Mouse (Mus musculus): ENCODE results near the gene Tspyl1. TPM values are rescaled to one million over a fixed set of nuclear protein-coding genes. Genes with fewer than 3 reads are reported as not detected.
A peak's percentile ranks its signal among the peaks of the same experiment; 100 is the strongest.

Tspyl1 gene
- total RNA-seq, 1 experiment from 2014 or later, result 54.2 TPM

DNA sequence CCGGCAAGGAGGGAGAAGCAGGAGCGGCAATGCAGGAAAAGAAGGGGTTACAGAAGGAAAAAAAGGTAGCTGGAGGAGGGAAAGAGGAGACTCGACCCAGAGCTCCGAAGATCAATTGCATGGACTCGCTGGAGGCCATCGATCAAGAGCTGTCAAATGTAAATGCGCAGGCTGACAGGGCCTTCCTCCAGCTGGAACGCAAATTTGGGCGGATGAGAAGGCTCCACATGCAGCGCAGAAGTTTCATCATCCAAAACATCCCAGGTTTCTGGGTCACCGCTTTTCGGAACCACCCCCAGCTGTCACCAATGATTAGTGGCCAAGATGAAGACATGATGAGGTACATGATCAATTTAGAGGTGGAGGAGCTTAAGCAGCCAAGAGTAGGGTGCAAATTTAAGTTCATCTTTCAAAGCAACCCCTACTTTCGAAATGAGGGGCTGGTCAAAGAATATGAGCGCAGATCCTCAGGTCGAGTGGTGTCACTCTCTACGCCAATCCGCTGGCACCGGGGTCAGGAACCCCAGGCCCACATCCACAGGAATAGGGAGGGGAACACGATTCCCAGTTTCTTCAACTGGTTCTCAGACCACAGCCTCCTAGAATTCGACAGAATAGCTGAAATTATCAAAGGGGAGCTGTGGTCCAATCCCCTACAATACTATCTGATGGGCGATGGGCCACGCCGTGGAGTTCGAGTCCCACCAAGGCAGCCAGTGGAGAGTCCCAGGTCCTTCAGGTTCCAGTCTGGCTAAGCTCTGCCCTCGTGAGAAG is 16.2 kb downstream of the Tspyl1 start:
- no peak for DNase-seq

DNA sequence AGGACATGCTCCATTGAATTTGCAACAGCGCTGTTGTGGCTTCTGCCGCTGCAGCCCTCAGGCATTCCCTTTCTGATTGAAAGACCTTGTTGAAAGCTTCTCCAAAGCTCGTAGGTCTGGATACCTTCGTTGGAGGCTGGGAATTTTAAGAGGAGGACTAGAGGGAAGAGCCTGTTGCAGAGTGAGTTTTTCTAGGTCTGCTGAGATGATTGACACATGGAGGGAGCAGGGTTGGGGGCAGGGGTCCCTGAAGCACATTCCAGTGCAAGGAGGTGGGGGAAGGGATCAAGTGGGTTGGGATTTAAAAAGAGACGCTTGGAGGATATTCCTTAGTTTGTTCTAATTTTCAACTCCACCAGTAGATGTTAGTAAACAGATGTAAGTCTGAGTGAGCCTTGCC is 18.4 kb downstream of the Tspyl1 start:
- DNase-seq, result no peak

DNA sequence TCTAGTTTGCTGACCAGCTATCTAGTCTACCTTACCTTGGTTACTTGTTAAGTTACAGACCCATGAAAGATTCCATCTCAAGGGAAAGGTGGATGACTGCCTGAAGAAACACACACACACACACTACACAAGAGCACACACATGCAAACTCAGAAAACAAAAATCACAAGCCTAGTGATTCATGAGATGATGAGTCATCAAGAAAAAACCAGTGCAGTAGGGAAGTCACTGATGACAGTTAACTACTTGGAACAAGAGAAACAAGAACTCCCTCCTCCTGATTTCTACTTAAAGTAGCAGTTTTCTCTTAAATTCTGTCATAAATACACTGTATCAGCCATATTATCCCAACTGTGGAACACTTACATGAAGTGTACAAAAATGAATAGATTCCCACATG is 25.1 kb downstream of the Tspyl1 start:
- no peak for DNase-seq

DNA sequence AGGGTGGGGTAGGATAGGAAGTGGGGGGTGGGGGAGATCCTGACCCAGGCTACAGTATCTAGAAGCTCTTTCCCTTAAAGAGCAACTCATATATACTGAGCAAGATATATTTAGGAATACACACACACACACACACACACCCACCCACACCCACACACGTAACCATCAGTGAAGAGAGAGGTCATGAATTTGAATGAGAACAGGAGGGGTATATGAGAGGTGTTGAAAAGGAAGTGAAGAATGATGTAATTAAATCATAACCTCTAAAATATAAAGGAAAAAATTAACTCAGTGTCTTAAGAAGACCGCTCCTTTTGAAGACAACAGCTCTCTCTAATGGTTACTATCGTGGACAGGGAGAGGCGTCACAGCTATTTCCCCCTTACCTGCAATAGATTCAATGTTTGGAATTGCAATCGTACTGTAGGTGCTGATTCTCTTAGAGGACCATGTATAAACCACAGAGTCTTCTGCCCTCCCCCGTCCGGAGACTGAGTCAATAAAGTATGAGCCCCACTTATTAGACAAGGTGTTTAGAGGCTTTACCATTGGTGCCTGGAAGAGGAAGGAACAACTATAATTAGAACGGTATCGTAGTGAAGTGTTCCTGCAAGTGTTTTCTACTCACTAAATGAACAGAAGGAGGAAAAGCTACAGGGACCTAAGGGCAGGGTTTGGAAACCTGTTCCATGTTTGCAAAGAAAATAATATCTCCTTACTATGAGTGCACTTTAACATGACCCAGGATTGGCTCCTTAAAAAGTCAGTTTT is 28.1 kb downstream of the Tspyl1 start:
- DNase-seq, result no peak

DNA sequence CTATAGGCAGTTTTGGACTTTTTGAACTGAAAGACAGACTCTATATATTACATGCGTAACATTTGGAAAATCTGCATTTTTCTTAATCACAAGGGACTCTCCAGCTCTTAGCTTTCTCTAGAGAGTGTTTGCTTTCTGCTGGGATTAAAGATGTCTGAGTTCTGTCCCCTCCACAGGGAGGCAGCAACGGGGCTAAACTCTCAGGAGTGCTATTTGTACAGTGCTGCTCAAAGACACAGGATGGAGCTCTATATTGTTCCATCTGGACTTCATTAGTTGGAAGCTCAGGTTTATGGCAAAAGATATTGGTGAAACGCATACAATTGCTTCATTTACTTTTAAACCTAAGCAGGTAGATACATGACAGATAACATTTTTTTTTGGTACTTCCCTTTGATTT is 30.5 kb downstream of the Tspyl1 start:
- DNase-seq, result no peak

DNA sequence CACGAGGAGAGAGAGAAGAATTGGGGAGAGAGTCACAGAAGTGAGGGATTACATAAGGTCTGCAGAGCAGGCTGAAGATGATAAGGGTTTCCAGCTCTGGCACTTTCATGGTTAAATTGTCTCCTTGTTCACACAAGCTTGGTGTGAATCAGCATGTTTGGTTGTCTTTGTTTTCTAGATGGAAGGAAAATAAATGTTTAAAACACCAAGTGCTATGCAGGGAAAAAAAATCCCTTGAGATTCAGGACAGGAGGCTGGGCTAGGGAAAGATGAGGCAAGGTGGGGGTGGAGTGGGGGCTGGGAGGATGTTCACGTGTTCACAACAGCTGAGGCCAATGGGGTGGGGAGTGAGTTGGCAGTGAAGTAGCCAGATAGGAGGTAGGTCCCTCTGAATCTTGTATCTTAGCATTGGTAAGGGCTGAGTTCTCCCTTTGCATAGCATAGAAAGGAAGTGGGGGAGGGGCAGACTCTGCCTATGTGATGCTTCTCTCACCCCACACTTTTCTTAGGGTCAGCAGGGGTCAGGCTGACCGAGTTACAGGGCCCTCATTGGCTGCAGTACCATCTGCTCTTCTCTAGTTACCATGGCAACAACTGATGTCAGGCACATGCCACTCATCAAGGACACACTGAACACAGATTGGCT is 34.7 kb downstream of the Tspyl1 start:
- DNase-seq, result peak; percentile 46

DNA sequence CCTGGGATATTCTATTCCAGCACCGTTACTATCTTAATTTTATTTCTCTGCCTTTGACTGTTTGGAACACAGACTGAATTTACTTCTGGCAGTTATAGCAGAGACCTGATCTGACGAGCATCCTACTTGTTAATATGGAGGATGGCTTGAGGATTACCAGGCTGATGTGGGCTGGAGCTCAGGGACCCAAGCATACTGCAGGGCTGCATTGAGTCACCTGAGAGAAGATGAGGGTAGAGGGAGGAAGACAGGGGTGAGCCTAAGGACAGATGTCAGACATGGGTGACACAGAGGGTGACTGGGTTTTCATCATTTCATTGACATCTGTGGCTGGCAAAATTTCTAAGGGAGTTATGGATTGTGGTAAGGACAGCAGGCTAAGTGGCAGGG is 35.2 kb downstream of the Tspyl1 start:
- no peak for DNase-seq

DNA sequence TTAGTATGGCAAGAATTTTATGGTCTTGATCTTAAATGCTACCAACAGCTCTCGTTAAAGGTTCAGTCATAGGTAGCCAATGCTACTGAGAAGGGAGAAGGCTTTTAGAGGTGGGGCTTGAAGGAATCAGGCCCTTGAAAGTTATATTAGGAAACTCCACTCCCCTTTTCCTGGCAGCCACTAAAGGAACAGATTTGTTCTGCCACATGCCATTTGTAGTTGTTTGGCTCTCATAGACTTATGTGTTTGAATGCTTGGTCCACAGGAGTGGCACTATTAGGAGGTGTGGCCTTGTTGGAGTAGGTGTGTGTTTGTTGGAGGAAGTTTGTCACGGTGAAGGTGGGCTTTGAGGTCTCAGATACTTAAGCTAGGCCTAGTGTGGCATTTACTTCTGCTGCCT is 38.8 kb downstream of the Tspyl1 start:
- no peak for DNase-seq

DNA sequence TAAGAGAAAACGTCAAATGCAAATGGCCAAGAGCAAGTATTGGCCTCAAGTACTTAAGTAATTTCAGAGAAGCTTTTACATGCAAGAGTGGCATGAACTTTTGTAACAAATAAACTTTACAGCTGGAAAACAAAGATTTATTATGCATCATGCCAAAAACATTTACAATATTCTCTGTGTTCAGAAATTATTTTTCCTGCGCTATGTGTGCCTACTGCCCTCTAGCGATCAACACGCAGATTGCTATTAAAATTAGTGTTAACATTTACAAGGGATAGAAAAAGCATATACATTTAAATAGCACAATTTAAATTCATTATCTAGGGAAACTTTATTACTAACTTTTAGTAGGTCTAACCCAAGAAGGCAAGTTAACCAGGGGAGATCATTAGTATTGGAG is 44.7 kb downstream of the Tspyl1 start:
- no peak for DNase-seq

DNA sequence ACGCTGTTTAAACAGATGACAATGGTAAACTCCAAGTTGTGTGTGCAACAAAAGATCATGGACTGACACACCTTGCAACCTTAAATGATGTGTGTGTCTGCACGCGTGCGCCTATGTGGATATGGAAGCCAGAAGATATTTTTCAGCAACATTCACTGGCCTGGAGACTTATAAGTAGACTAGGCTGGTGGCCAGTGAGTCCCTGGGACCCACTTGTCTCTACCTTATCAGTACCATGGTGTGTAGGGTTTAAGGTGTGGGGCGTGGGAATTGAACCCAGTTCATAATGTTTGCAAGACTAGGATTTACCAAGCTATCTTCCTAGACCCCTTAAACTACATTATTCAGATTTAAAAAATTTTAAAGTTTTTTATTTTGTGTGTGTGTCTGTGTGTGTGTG is 45.2 kb downstream of the Tspyl1 start:
- DNase-seq, result no peak

DNA sequence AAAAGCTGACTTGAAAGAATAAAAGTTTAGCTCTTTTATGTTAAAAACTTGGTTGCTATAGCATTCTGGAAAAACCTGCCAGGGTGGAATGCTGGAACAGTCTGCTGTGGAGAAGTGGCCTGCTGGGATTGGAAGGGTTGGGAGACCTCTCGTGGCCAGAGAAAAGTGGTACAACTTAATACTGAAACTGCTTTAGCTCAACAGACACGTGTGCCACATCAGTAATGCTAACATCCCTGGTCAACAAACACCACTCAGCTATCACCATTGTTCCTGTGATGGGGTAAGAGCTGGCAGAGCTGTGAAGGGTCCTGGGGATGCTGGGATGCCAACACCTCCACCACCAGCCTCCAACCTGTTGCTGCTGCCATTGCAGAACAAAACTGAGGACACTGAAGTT is 46.3 kb downstream of the Tspyl1 start:
- peak; percentile 46 for DNase-seq

Other genes with a start within 250 kb of the Tspyl1 start
- not detected in 2 replicates for gene Trappc3l, start 244.6 kb upstream of the Tspyl1 start, total RNA-seq (2021)
- not detected in 2 replicates for gene Calhm4, start 237.9 kb upstream of the Tspyl1 start, total RNA-seq (2021)
- gene Calhm5, start 185.7 kb upstream of the Tspyl1 start, total RNA-seq (2021), result 0.15 TPM in 2 replicates
- gene Calhm6, start 154.2 kb upstream of the Tspyl1 start, total RNA-seq (2021), result 0.85 and 4.5 TPM in 2 replicates
- gene Dse, start 74.5 kb upstream of the Tspyl1 start, total RNA-seq (2021), result 10.9 and 12.2 TPM in 2 replicates
- gene Tspyl4, start 15.3 kb downstream of the Tspyl1 start, total RNA-seq (2021), result 12.5 and 16.1 TPM in 2 replicates
- 0.19 and 0.30 TPM in 2 replicates for gene Col10a1, start 107.8 kb downstream of the Tspyl1 start, total RNA-seq (2021)
- gene Nt5dc1, start 136.4 kb downstream of the Tspyl1 start, total RNA-seq (2021), result 17.5 and 20.2 TPM in 2 replicates
- gene Frk, start 201.2 kb downstream of the Tspyl1 start, total RNA-seq (2021), result 8.5 and 8.6 TPM in 2 replicates

All from adrenal gland, postnatal 14 days (tissue).